Comparison of ENCODE assay signal across 13 mouse cellular contexts in genomic region chr2:174658229-174658844, GRCm38 (mm10). TPM values are rescaled to one million over a fixed set of nuclear protein-coding genes. Genes with fewer than 3 reads are reported as not detected.
DNase-seq lines count a peak whose midpoint lies in the region; ATAC-seq lines count a peak whose summit lies in the region.
"Had no signal": no experiment of that assay in that cellular context is flagged by ENCODE, and none has a peak within 500 bp of the region (broad histone marks: within the 10 kb centered on the region; RNA-seq: fewer than 3 reads in every experiment).

No protein-coding gene starts in this region.

- DNase-seq in forebrain, embryonic 11.5 days (ENCODE audit: low spot score) = peak; percentile 47
- DNase-seq in CD4-positive helper T cell, adult 2 months (ENCODE audit: low read depth, low spot score) = peak; percentile 61
- DNase-seq in spleen, adult 12 weeks (ENCODE audit: low spot score) = peak; percentile 35
- DNase-seq in kidney, postnatal 14 days = no peak
- no peak for DNase-seq in gastrocnemius, postnatal 25 days
- DNase-seq: cerebellum, adult 9-10 months; kidney, adult 9 months had no signal

- no peak overlapping the region for H3K27ac ChIP-seq in forebrain, embryonic 11.5 days (ENCODE audit: low read depth, low read length)
- H3K27ac ChIP-seq in forebrain, embryonic 16.5 days (ENCODE audit: low read length) = no peak overlapping the region
- no peak overlapping the region for H3K27ac ChIP-seq in midbrain, embryonic 16.5 days (ENCODE audit: low read length)
- H3K27ac ChIP-seq: limb, embryonic 12.5 days had no signal

- no peak overlapping the region for H3K4me2 ChIP-seq in forebrain, embryonic 11.5 days (ENCODE audit: low read depth, low read length, severe bottlenecking)
- H3K4me2 ChIP-seq in forebrain, embryonic 16.5 days (ENCODE audit: low read length) = no peak overlapping the region
- H3K4me2 ChIP-seq in midbrain, embryonic 16.5 days (ENCODE audit: low read length) = no peak overlapping the region
- H3K4me2 ChIP-seq: heart, embryonic 12.5 days; limb, embryonic 12.5 days; midbrain, embryonic 11.5 days had no signal

- H3K27me3 ChIP-seq in forebrain, embryonic 11.5 days (ENCODE audit: control insufficient read depth, insufficient read depth, low read length) = no peaks in the 10 kb centered on the region
- no peaks in the 10 kb centered on the region for H3K27me3 ChIP-seq in forebrain, embryonic 16.5 days (replicated peaks; ENCODE audit: control insufficient read depth, insufficient read depth, low read length)
- no peaks in the 10 kb centered on the region for H3K27me3 ChIP-seq in midbrain, embryonic 16.5 days (ENCODE audit: control insufficient read depth, insufficient read depth, low read depth, low read length)
- H3K27me3 ChIP-seq: heart, embryonic 12.5 days; limb, embryonic 12.5 days had no signal

- no peak overlapping the region for H3K4me3 ChIP-seq in forebrain, embryonic 11.5 days (ENCODE audit: low read depth, low read length)
- H3K4me3 ChIP-seq in forebrain, embryonic 16.5 days (replicated peaks; ENCODE audit: low read length) = no peak overlapping the region
- H3K4me3 ChIP-seq in midbrain, embryonic 16.5 days (ENCODE audit: low read depth, low read length) = no peak overlapping the region
- H3K4me3 ChIP-seq: heart, embryonic 12.5 days; limb, embryonic 12.5 days had no signal

- no peaks in the 10 kb centered on the region for H3K4me1 ChIP-seq in forebrain, embryonic 11.5 days (replicated peaks; ENCODE audit: control insufficient read depth, insufficient read depth, low read length)
- 0 out of 2 replicates have a peak, but pooled peaks cover 3% of the 10 kb centered on the region for H3K4me1 ChIP-seq in forebrain, embryonic 16.5 days (replicated peaks; ENCODE audit: control insufficient read depth, insufficient read depth, low read length)
- no peaks in the 10 kb centered on the region; the same call in 1 of the 2 replicates for H3K4me1 ChIP-seq in midbrain, embryonic 16.5 days (ENCODE audit: control insufficient read depth, insufficient read depth, low read length)
- H3K4me1 ChIP-seq: heart, embryonic 12.5 days had no signal

- no peak for ATAC-seq in forebrain, embryonic 11.5 days (replicated peaks; ENCODE audit: low FRiP score)
- no peak for ATAC-seq in forebrain, embryonic 16.5 days
- ATAC-seq in common myeloid progenitor, adult 5-6 weeks (replicated peaks; ENCODE audit: low read depth, poor library complexity, severe bottlenecking) = peak; percentile 88
- ATAC-seq in midbrain, embryonic 16.5 days = no peak

- H3K36me3 ChIP-seq in forebrain, embryonic 11.5 days (ENCODE audit: control insufficient read depth, insufficient read depth, low read length) = no peaks in the 10 kb centered on the region
- no peaks in the 10 kb centered on the region for H3K36me3 ChIP-seq in forebrain, embryonic 16.5 days (ENCODE audit: control insufficient read depth, insufficient read depth)
- H3K36me3 ChIP-seq in midbrain, embryonic 16.5 days (ENCODE audit: control insufficient read depth, insufficient read depth, low read length) = no peaks in the 10 kb centered on the region
- H3K36me3 ChIP-seq: heart, embryonic 12.5 days; limb, embryonic 12.5 days had no signal

- 76% methylated on average over 8 of the region's 8 CpGs for WGBS in forebrain, embryonic 11.5 days
- WGBS in forebrain, embryonic 16.5 days = 82% methylated on average over 8 of the region's 8 CpGs
- 78% methylated on average over 8 of the region's 8 CpGs for WGBS in midbrain, embryonic 16.5 days

- H3K9me3 ChIP-seq in forebrain, embryonic 11.5 days (ENCODE audit: control insufficient read depth, low read length) = no peaks in the 10 kb centered on the region
- H3K9me3 ChIP-seq in forebrain, embryonic 16.5 days (ENCODE audit: control insufficient read depth, low read length) = no peaks in the 10 kb centered on the region
- H3K9me3 ChIP-seq in midbrain, embryonic 16.5 days (replicated peaks; ENCODE audit: control insufficient read depth, low read length, poor library complexity, severe bottlenecking) = no peaks in the 10 kb centered on the region
- H3K9me3 ChIP-seq: heart, embryonic 12.5 days; limb, embryonic 12.5 days had no signal

- H3K9ac ChIP-seq in forebrain, embryonic 11.5 days (ENCODE audit: low read length) = no peak overlapping the region
- H3K9ac ChIP-seq in forebrain, embryonic 16.5 days (replicated peaks; ENCODE audit: low read depth, low read length) = no peak overlapping the region
- no peak overlapping the region for H3K9ac ChIP-seq in midbrain, embryonic 16.5 days (ENCODE audit: low read depth, low read length)
- H3K9ac ChIP-seq: heart, embryonic 12.5 days; limb, embryonic 12.5 days had no signal

RNA-seq across cellular contexts. Expression of gene Zfp831, which starts 15.0 kb away (rescaled TPM):
- polyA plus RNA-seq in forebrain, embryonic 11.5 days (2014; fragmentation: Nextera tagmentation; extraction: Ambion mirVana) = not detected in 2 replicates
- not detected in 2 replicates for polyA plus RNA-seq in forebrain, embryonic 16.5 days (2015; fragmentation: Nextera tagmentation; extraction: Ambion mirVana)
- 2.8 and 4.2 TPM in 2 replicates for total RNA-seq in common myeloid progenitor, adult 5-6 weeks (2017)
- not detected in 2 replicates for polyA plus RNA-seq in midbrain, embryonic 16.5 days (2015; fragmentation: Nextera tagmentation; extraction: Ambion mirVana)
- under 1 TPM in 1 of 2 experiments, not detected in 1; 0.03 TPM for total RNA-seq in gastrocnemius, postnatal 25 days (2021)
- polyA plus RNA-seq: heart, embryonic 12.5 days; limb, embryonic 12.5 days had no signal

Comparison
In these comparisons a context has a peak if more than half of its experiments do, and no peak if none do; other contexts are left out.
1. DNase-seq: peak in forebrain, embryonic 11.5 days (single experiment), CD4-positive helper T cell, adult 2 months (single experiment) and spleen, adult 12 weeks (single experiment); none in kidney, postnatal 14 days (single experiment) and gastrocnemius, postnatal 25 days (single experiment).